Mouse (Mus musculus): ENCODE measurements at regions not wholly inside any gene's neighbourhood (a gene's known extent, or its start where the extent isn't known, plus 50 kb on each side); places are given as distances from the start of the nearest gene placed in this dataset.

- TF ChIP-seq CTCF (IDR thresholded peaks at IDR 0.05; ENCODE audit: low read depth, low read length) (no peak), TAL1 (conservative IDR thresholded peaks at IDR 0.05; ENCODE audit: low read depth, low read length) (no peak)
Measured at GRCm38 (mm10) chr13:110968507-110968905, 286.3 kb upstream of the Actbl2 start.

Data from G1E (cell line).